Mouse (Mus musculus) monocyte, adult 5-6 weeks (primary cell): ENCODE measurements at regions not wholly inside any gene's neighbourhood (a gene's known extent, or its start where the extent isn't known, plus 50 kb on each side); places are given as distances from the start of the nearest gene placed in this dataset.

Source experiments
- ATAC-seq: fragments of 153-309, 156-312 bp; replicated peaks from 2 replicates; pipeline ENCODE4 v1.8.0; 2017; ENCODE audit warnings: mild to moderate bottlenecking; ENCODE audit not compliant: low TSS enrichment, insufficient number of reproducible peaks, severe bottlenecking, poor library complexity, low FRiP score

- no peak for ATAC-seq
These were observed 83.4 kb upstream of the Tenm3 start for GRCm38 (mm10) chr8:48927135-48927534.

- ATAC-seq: no peak
These were observed 71.5 kb upstream of the Tenm3 start for GRCm38 (mm10) chr8:48915275-48915674.

- no peak for ATAC-seq
These were observed 69.1 kb upstream of the Tenm3 start for GRCm38 (mm10) chr8:48912842-48913241.

GRCm38 (mm10) chr8:48901668-48902406 is 58.1 kb upstream of the Tenm3 start:
- ATAC-seq: no peak

- ATAC-seq: no peak
These were observed 52.9 kb upstream of the Tenm3 start for GRCm38 (mm10) chr8:48896687-48897086.

GRCm38 (mm10) chr8:48896251-48896650 is 52.5 kb upstream of the Tenm3 start:
- no peak for ATAC-seq

- ATAC-seq: no peak
These were observed 51.8 kb upstream of the Tenm3 start for GRCm38 (mm10) chr8:48895586-48895985.
